Mouse (Mus musculus): Measurements from ENCODE around the gene Plekhh1.
"Not testable (repeated sequence)": the region's sequence is repeated elsewhere in the genome, so short reads cannot be mapped to it uniquely, and the experiment has no call there.

Gene Plekhh1

GRCm38 (mm10) chr12:79022882-79023281, 6.1 kb upstream of the Plekhh1 start:
- peak; percentile 93 for ATAC-seq (ENCODE audit: insufficient number of reproducible peaks, low FRiP score, low TSS enrichment)

DNA sequence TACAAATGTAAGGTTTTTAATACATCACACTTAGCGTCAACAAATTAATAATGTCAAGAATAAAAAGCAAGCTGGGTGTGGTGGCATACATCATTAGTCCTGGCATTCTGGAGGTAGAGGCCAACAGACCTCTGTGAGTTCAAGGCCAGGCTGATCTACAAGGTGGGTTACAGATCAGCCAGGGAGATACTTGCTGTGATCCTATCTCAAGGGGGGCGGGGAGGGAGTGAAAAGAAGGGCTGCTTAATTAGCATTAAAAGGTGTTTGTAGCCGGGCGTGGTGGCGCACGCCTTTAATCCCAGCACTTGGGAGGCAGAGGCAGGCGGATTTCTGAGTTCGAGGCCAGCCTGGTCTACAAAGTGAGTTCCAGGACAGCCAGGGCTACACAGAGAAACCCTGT, 1.4 kb upstream of the Plekhh1 start:
- ATAC-seq (ENCODE audit: insufficient number of reproducible peaks, low FRiP score, low TSS enrichment) = not testable (repeated sequence)

GRCm38 (mm10) chr12:79034331-79034730, 5.4 kb downstream of the Plekhh1 start:
- ATAC-seq (ENCODE audit: insufficient number of reproducible peaks, low FRiP score, low TSS enrichment) = no peak

DNA sequence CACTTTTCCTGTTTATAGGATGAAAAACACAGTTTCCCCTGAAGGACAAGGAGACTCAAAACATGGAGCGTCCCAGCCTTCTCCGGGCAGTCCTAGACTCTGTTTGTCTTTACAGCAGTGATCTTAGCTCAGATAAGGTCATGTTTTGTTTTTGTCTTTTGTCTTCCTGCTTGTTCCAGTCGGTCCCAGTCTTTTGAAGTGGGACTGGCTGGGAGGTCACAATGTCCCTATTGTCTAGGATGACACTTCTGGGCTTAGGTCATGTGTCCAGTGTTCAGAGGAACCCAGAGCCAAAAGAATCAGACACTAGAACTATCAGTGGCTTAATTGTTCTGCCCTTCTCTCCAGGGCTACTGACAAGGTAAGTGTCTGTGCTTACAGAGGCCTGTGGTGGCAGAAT, 6.4 kb downstream of the Plekhh1 start:
- no peak for ATAC-seq (ENCODE audit: insufficient number of reproducible peaks, low FRiP score, low TSS enrichment)

DNA sequence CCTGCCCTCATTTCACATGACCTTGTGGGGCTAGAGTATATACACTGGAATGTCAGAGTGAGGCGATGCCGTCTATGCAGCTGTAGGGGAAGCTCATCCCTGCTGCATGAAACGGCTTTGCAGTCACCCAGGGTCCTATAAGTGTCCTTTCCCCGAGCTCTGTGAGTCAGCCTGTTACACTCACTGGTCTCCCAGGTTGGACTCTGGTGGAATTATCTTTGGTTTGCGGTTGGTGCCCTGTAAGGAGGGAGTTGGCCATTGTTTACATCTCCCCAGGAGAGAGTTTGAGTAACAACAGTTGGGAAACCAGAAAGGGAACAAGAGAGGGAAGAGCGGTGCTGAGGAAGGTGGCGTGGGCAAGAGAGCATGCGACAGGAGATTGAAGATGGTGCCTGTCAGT, 10.7 kb downstream of the Plekhh1 start:
- ATAC-seq (ENCODE audit: insufficient number of reproducible peaks, low FRiP score, low TSS enrichment) = no peak

DNA sequence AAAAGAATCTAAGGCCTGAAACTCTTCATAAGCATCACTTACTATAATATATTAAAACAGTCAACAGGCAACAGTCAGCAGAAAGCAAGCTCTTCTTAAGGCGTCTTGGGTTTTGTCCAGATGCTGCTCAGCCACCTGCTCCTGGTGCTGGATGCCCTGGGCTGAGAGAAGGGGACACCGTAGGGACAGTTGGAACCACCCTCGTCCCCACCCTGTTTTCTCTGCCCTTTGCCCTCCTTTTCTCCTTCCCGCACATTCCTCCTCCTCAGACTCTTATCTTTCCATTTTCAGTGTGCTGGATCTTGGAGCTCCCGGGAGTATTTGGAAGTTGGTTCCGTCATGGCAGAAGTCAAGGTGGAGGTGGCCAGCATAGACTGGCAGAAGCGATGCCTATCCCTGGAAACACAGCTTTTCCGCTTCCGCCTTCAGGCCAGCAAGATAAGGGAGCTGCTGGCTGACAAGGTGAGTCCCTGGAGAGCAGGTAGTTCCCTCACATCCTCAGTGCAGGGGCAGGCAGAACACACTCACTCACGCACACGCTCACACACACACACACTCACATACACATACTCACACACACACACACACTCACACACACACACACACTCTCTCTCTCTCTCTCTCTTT, 11.4 kb downstream of the Plekhh1 start:
- ATAC-seq (ENCODE audit: insufficient number of reproducible peaks, low FRiP score, low TSS enrichment) = no peak

DNA sequence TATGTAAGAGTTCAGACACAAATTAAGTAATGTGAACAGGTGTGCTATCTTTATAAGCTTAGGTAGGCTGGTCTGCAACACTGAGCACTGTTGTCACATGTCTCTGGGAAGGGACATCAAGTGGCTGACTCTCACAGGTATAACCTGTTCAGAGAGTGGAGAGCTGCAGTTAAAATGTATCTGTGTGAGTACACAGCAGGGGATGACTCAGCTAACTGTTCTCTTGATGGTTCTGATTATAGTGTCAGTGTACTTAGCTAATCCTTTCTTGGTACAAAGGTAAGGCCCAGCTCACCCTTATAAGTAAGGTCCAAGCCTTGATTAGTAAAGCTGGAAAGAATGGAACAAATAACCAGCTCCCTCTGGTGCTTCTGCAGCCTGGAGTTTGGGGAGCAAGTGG, 12.5 kb downstream of the Plekhh1 start:
- no peak for ATAC-seq (ENCODE audit: insufficient number of reproducible peaks, low FRiP score, low TSS enrichment)

DNA sequence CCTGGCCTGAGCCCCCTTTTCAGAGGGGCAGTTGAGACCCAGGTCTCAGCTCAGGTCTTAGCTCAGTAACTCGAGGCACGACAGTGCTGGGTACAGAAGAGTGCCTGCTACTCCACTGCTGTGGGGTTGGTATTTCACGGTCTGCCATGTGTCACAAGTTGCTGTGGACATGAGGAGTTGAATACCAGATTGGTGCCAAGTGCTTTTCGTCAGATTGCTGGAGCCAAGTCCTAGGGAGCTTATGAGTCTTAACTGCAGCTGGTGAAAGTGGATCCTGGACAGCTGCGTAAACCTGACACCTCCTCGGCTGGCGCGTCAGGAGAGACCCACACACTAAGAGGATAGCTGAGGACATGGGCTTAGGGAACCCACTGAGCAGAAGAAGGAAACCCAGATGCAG, 15.7 kb downstream of the Plekhh1 start:
- ATAC-seq (ENCODE audit: insufficient number of reproducible peaks, low FRiP score, low TSS enrichment) = no peak

GRCm38 (mm10) chr12:79046171-79046570, 17.2 kb downstream of the Plekhh1 start:
- ATAC-seq (ENCODE audit: insufficient number of reproducible peaks, low FRiP score, low TSS enrichment) = no peak

GRCm38 (mm10) chr12:79047203-79047602, 18.2 kb downstream of the Plekhh1 start:
- no peak for ATAC-seq (ENCODE audit: insufficient number of reproducible peaks, low FRiP score, low TSS enrichment)

- no peak for ATAC-seq (ENCODE audit: insufficient number of reproducible peaks, low FRiP score, low TSS enrichment)
Observed at GRCm38 (mm10) chr12:79048898-79049297, 19.9 kb downstream of the Plekhh1 start.

DNA sequence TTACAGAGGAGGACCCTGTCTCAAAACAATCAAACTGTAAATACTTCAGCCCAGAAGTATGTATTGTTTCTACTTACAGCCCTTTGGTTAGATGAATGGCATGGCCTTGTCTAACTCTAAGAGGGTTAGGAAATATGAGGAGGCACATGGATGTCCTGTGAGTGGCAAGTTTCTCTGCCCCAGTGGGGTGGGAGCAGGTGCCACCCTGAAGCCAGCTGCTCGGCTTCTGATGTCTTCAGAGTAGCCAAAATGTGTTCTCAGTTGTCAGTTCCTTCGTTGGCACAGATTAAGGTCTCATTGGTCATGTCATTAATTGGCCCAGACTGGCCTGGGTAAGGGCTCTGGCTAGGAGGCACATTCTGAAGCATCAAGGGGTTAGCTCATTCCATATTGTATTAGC, 20.8 kb downstream of the Plekhh1 start:
- no peak for ATAC-seq (ENCODE audit: insufficient number of reproducible peaks, low FRiP score, low TSS enrichment)

DNA sequence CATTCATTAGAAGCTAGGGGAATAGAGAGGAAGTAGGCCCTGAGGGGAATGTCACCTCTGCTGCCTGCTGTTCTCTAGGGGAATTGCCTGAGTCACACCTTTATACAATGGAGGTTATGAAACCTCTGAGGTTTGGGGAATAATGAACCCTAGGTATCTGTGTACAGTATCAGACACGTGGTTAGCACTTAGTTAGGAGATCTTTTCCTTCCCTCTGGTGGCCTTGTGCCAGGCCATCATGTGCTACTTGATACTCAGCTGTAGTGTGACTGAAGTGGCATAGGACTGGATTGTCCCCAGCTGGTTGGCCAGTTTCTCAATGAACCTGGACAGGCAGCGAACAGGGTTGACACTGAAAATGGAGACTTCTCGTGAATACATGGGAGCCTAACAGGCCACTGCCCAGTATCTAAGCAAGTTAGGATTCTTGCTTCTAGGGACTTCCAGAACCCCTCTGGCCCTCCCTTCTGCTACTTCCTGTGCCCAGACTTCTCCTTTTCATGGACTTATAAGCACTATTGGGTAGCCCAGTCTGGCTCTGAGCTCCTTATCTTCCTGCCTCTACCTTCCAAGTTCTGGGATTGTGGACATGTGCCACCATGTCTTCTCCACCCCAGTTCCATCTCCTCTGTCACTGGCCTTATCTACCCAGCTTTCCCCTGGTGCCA, 21.7 kb downstream of the Plekhh1 start:
- ATAC-seq (ENCODE audit: insufficient number of reproducible peaks, low FRiP score, low TSS enrichment) = no peak

DNA sequence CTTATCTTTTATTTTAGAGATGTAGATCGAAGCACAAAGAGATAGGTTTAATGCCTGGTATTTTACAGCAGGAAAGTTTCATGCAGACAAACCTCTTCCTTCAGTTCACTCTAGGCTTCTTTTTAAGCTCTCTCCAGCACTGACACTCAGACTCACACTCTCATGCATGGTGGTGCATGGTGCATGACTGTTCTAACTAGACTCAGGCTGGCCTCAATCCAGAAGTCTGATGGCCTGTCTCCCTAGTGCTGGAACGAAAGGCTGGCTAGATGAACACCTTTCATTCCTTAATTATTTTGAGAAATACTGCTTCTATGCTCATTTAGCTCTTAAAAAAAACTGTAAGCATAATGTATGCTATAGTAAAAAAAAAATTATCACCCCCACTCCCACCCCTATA, 23.1 kb downstream of the Plekhh1 start:
- ATAC-seq (ENCODE audit: insufficient number of reproducible peaks, low FRiP score, low TSS enrichment) = no peak

GRCm38 (mm10) chr12:79055276-79055675, 26.3 kb downstream of the Plekhh1 start:
- no peak for ATAC-seq (ENCODE audit: insufficient number of reproducible peaks, low FRiP score, low TSS enrichment)

DNA sequence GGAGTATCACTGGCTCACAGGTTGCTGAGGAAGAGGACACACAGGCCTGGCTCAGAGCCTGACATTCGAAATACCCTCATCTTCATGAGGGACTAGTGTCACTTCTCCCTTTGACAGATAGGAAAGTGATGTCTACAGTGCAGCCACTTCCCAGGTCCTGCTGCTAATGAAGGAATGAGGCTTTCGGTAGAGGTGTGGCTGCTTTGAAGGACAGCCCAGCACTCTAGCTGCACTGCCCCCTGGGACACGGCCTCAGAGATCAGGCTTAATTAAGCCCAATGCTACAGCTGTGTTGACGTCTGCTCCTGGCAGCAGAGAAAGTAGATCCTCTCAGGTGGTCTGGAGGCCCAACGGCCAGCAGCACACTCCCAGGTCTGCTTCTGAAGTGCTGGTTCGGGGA, 30.6 kb downstream of the Plekhh1 start:
- ATAC-seq (ENCODE audit: insufficient number of reproducible peaks, low FRiP score, low TSS enrichment) = no peak

DNA sequence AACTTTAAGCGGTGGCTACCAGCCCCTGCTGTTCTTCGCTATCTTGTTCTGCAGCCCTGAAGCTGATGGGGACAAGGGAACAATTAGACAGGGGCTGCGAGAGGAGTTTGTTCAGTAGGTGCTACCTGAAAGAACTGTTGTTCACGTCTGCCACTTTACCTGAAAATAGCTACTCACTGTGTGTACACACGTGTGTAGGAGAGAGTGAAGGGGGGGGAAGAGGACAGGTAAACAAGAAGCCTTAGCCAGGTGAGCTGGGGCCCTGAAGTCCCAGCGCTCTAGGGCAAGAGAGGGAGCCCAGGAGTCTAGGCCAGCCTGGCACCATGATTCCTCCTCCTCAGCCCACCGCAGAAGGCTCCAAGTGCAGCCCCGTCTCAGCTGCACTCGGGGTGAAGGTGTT, 31.2 kb downstream of the Plekhh1 start:
- no peak for ATAC-seq (ENCODE audit: insufficient number of reproducible peaks, low FRiP score, low TSS enrichment)

- ATAC-seq (ENCODE audit: insufficient number of reproducible peaks, low FRiP score, low TSS enrichment) = no peak
Observed at GRCm38 (mm10) chr12:79060766-79061652, 32.0 kb downstream of the Plekhh1 start.

DNA sequence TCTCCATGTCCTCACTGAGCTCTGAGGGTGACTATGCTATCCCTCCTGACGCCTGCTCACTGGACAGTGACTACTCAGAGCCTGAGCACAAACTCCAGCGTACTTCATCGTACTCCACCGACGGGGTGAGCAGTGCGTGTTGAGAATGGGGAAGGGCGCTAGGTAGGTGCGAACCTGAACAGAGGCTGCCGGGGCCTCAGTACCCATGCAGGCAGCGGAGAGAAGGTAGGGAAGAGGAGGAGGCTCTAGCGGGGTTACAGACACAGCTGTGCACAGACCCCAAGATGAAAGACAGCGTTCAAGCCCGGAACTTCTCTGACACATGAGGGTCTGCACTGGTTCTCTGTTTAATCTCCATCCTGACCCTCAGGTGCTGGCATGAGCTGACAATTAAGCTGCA, 35.5 kb downstream of the Plekhh1 start:
- ATAC-seq (ENCODE audit: insufficient number of reproducible peaks, low FRiP score, low TSS enrichment) = no peak

GRCm38 (mm10) chr12:79066431-79066830, 37.5 kb downstream of the Plekhh1 start:
- ATAC-seq (ENCODE audit: insufficient number of reproducible peaks, low FRiP score, low TSS enrichment) = no peak

DNA sequence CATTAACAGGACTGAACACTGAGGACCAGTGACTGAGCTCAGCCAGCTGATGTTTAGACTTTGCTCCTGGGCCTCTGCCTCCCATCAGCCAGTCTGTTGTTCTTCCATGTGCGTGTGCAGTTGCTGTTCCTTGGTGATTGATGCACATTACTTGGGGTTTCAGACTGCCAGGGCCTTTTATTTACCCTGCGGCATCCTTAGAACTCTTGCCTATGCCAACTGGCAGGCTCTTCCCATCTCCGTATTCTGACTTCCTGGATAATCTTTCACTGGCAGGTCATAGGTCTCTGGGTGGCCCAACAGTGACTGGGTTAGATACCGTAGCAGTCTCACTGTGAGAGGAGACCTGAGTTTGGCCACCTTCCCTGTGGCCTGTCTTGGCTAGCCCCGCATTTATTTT, 38.6 kb downstream of the Plekhh1 start:
- no peak for ATAC-seq (ENCODE audit: insufficient number of reproducible peaks, low FRiP score, low TSS enrichment)
